Mouse (Mus musculus) CH12.LX (cell line): Measurements from ENCODE around the gene Gm20388. TPM values are rescaled to one million over a fixed set of nuclear protein-coding genes. Genes with fewer than 3 reads are reported as not detected.
"Not testable (repeated sequence)": the region's sequence is repeated elsewhere in the genome, so short reads cannot be mapped to it uniquely, and the experiment has no call there.

Experiments used
- DNase-seq: peaks from one replicate; pipeline ENCODE4 v3.0.0-alpha.2; 2013; ENCODE audit errors: extremely low read depth
- H3K27ac ChIP-seq: 2 replicates; pipeline ENCODE4 v1.5.1; 2012; ENCODE audit warnings: low read depth, mild to moderate bottlenecking, control low read depth, moderate library complexity; ENCODE audit not compliant: insufficient read depth
- H3K27me3 ChIP-seq: replicated peaks from 2 replicates; pipeline ENCODE3; 2012; ENCODE audit warnings: inconsistent platforms
- H3K36me3 ChIP-seq, 2 experiments: replicated peaks in 1 of 2; 2 replicates each; pipeline versions ENCODE3 to v1.6.1; 2012; ENCODE audit warnings: inconsistent platforms in 1 of 2, low read length in 1 of 2, mild to moderate bottlenecking in 1 of 2, mixed read lengths in 1 of 2, moderate library complexity in 1 of 2; ENCODE audit not compliant: control insufficient read depth in 1 of 2, insufficient read depth in 1 of 2
- H3K4me1 ChIP-seq, 2 experiments: 2 replicates each; pipeline ENCODE4 v1.6.1; 2012; ENCODE audit warnings: inconsistent platforms in 1 of 2, moderate library complexity in 1 of 2; ENCODE audit not compliant: insufficient read depth in 2 of 2, control insufficient read depth in 1 of 2
- H3K4me2 ChIP-seq: 2 replicates; pipeline ENCODE4 v1.6.1; 2012; ENCODE audit warnings: low read depth, mild to moderate bottlenecking, control low read depth; ENCODE audit not compliant: poor library complexity, insufficient read depth, severe bottlenecking
- H3K4me3 ChIP-seq, 3 experiments: fragments of 150-350 bp in 1 of 3; sonication (generic) in 1 of 3; replicated peaks in 1 of 3; 2 replicates each; pipeline versions ENCODE3 to v1.5.1; 2011 to 2012; ENCODE audit warnings: low read depth in 2 of 3, low read length in 2 of 3, mild to moderate bottlenecking in 2 of 3, moderate library complexity in 2 of 3, control low read depth in 1 of 3, improper control_type of control experiment in 1 of 3, inconsistent platforms in 1 of 3, mixed read lengths in 1 of 3; ENCODE audit not compliant: poor library complexity in 1 of 3
- H3K79me2 ChIP-seq: replicated peaks from 2 replicates; pipeline ENCODE4 v1.6.1; 2012; ENCODE audit warnings: mild to moderate bottlenecking, moderate library complexity; ENCODE audit not compliant: control insufficient read depth, poor library complexity, insufficient read depth, severe bottlenecking; ENCODE audit errors: extremely low read depth
- H3K9ac ChIP-seq: 2 replicates; pipeline ENCODE4 v1.6.1; 2012; ENCODE audit warnings: low read depth, mild to moderate bottlenecking, control low read depth, moderate library complexity; ENCODE audit not compliant: insufficient read depth
- H3K9me3 ChIP-seq: replicated peaks from 2 replicates; pipeline ENCODE3; 2012; ENCODE audit warnings: low read length, inconsistent platforms, mixed read lengths
- BHLHE40 ChIP-seq: IDR thresholded peaks from 2 replicates; pipeline ENCODE4 v1.6.1; 2011; ENCODE audit warnings: mild to moderate bottlenecking, low read depth, low read length, improper control_type of control experiment
- CHD1 ChIP-seq: IDR thresholded peaks from 2 replicates; pipeline ENCODE4 v1.6.1; 2012; ENCODE audit warnings: low read depth, low read length, improper control_type of control experiment, inconsistent platforms
- ELF1 ChIP-seq: IDR thresholded peaks from 2 replicates; pipeline ENCODE4 v1.6.1; 2014; ENCODE audit warnings: low read depth, mild to moderate bottlenecking, inconsistent platforms, low read length, improper control_type of control experiment
- EP300 ChIP-seq: IDR thresholded peaks from 2 replicates; pipeline ENCODE4 v1.6.1; 2011; ENCODE audit warnings: low read length, improper control_type of control experiment
- ETS1 ChIP-seq: conservative IDR thresholded peaks from 2 replicates; pipeline ENCODE4 v1.6.1; 2012; ENCODE audit warnings: low read depth, mild to moderate bottlenecking, inconsistent platforms, low read length, improper control_type of control experiment, moderate library complexity
- GABPA ChIP-seq: IDR thresholded peaks from 2 replicates; pipeline ENCODE4 v1.6.1; 2012; ENCODE audit warnings: low read depth, low read length, improper control_type of control experiment, inconsistent platforms; ENCODE audit not compliant: insufficient replicate concordance
- HCFC1 ChIP-seq: IDR thresholded peaks from 2 replicates; pipeline ENCODE4 v1.6.1; 2012; ENCODE audit warnings: low read depth, mild to moderate bottlenecking, inconsistent platforms, low read length, improper control_type of control experiment
- JUN ChIP-seq: IDR thresholded peaks from 2 replicates; pipeline ENCODE4 v1.6.1; 2011; ENCODE audit warnings: low read depth, mild to moderate bottlenecking, low read length, improper control_type of control experiment, moderate library complexity; ENCODE audit not compliant: insufficient read depth
- JUND ChIP-seq: conservative IDR thresholded peaks from 2 replicates; pipeline ENCODE4 v1.6.1; 2011; ENCODE audit warnings: low read depth, low read length, improper control_type of control experiment
- KAT2A ChIP-seq: IDR thresholded peaks from 2 replicates; pipeline ENCODE4 v1.6.1; 2012; ENCODE audit warnings: low read length, improper control_type of control experiment, inconsistent platforms; ENCODE audit not compliant: insufficient replicate concordance
- MAZ ChIP-seq: IDR thresholded peaks from 2 replicates; pipeline ENCODE4 v1.6.1; 2012; ENCODE audit warnings: low read depth, mild to moderate bottlenecking, inconsistent platforms, low read length, improper control_type of control experiment, moderate library complexity
- MEF2A ChIP-seq: IDR thresholded peaks from 2 replicates; pipeline ENCODE4 v1.6.1; 2014; ENCODE audit warnings: low read depth, mild to moderate bottlenecking, inconsistent platforms, low read length, improper control_type of control experiment, borderline replicate concordance
- MYC ChIP-seq: IDR thresholded peaks from 2 replicates; pipeline ENCODE4 v1.6.1; 2011; ENCODE audit warnings: low read depth, mild to moderate bottlenecking, improper control_type of control experiment, low read length
- NELFE ChIP-seq: IDR thresholded peaks from 2 replicates; pipeline ENCODE4 v1.6.1; 2011; ENCODE audit warnings: low read depth, low read length, improper control_type of control experiment
- NRF1 ChIP-seq: IDR thresholded peaks from 2 replicates; pipeline ENCODE4 v1.6.1; 2014; ENCODE audit warnings: low read depth, mild to moderate bottlenecking, inconsistent platforms, low read length, improper control_type of control experiment, moderate library complexity
- POLR2A ChIP-seq: IDR thresholded peaks from 2 replicates; pipeline ENCODE4 v1.6.1; 2011; ENCODE audit warnings: low read depth, mild to moderate bottlenecking, improper control_type of control experiment, low read length
- RAD21 ChIP-seq: IDR thresholded peaks from 2 replicates; pipeline ENCODE4 v1.6.1; 2011; ENCODE audit warnings: low read depth, mild to moderate bottlenecking, low read length, improper control_type of control experiment, moderate library complexity
- SMC3 ChIP-seq: IDR thresholded peaks from 2 replicates; pipeline ENCODE4 v1.6.1; 2011; ENCODE audit warnings: low read depth, low read length, improper control_type of control experiment
- UBTF ChIP-seq: IDR thresholded peaks from 2 replicates; pipeline ENCODE4 v1.6.1; 2012; ENCODE audit warnings: low read depth, mild to moderate bottlenecking, inconsistent platforms, low read length, improper control_type of control experiment, moderate library complexity
- ZKSCAN1 ChIP-seq: IDR thresholded peaks from 2 replicates; pipeline ENCODE4 v1.6.1; 2012; ENCODE audit warnings: low read depth, inconsistent platforms, low read length, improper control_type of control experiment, borderline replicate concordance
- dilution Hi-C: fragments of 300-500 bp; cut with MboI; formaldehyde crosslinking; loops from 2 replicates; pipeline ENCODE4 v1.14.3; 2020; ENCODE audit warnings: low sequenced_read_pairs; ENCODE audit not compliant: extremely low pct_unique_long_range_greater_than_20kb, extremely low pct_ligation_motif_present
- in situ Hi-C: fragments of 300-500 bp; cut with MboI; formaldehyde crosslinking; loops from 3 replicates; pipeline ENCODE4 v1.14.3; 2019; ENCODE audit warnings: low sequenced_read_pairs, low pct_ligation_motif_present, low pct_unique_long_range_greater_than_20kb, mixed read lengths
- polyA plus RNA-seq: library from polyadenylated mRNA; unstranded; fragments of >175 nt; gene quantifications from 2 replicates; pipeline ENCODE4 v1.2.1, GENCODE M21; 2012; ENCODE audit warnings: low read depth; ENCODE audit not compliant: insufficient read length
- total RNA-seq, 2 experiments: library from RNA; depleted of rRNA; stranded (reverse); fragments of 300-350 nt in 1 of 2; fragments of >200 nt in 1 of 2; gene quantifications; 2 replicates each; pipeline ENCODE4 v1.2.3; 2012 to 2014

The Gm20388 gene
- total and polyA plus RNA-seq, 3 experiments, result 14.8 to 26.3 (median 22.2) TPM

DNA sequence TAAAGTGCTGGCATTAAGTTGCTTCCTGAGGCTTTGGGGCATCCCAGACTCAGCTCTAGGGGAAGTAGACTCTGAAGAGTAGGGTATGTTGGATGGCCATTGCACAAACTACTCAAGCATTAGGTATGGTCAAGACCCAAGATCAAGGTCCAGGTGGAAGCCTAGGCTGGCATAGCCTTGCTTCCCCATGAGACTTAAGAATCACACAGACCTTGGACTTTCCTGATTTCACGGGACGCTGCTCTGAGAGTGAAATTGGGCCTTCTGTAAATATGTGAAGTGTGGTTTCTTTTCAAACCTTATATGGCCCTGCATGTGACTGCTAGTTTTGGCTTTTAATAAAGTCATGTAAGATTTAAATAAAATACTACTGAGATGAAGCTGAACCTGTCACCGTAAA is 2662.1 kb downstream of the Gm20388 start:
- H3K4me2 ChIP-seq, result no peak overlapping the region
- peaks cover 42 to 70% of the 10 kb centered on the region in 2 experiments for H3K36me3 ChIP-seq
- in situ Hi-C loops, result no loop called here

DNA sequence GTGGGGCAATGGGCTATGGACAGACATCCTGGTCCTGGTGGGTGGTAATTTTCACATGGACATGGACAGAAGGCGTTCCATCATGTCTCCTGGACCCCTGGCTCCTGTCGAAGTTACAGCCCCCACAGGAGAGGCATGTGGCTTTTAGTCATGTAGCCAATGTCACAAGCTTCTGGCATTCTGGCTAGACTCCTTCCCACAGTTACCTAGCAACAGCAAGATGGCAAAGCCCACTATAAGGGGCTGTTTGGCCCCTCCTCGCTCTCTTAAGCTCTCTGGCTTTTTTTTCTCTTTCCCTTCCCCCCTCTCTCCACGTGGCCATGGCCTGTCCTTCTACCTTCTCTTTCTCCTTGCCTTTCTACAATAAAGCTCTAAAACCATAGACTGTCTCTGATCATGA is 2662.5 kb downstream of the Gm20388 start:
- H3K9me3 ChIP-seq, H3K4me2 ChIP-seq, dilution Hi-C loops, H3K4me3 ChIP-seq, in situ Hi-C loops, DNase-seq, H3K27ac ChIP-seq, H3K9ac ChIP-seq, H3K27me3 ChIP-seq: not testable (repeated sequence)
- 0 out of 2 replicates have a peak, but pooled peaks have one; percentile 20 for TF ChIP-seq MYC
- Histone ChIP-seq H3K36me3 (peaks cover 42 to 73% of the 10 kb centered on the region in 2 experiments), H3K4me1 (peaks cover 20 to 52% of the 10 kb centered on the region in 2 experiments), H3K79me2 (peaks cover 30% of the 10 kb centered on the region)

More for the DNA sequence above, 2662.1 kb downstream of the Gm20388 start:
- dilution Hi-C loops, result no loop called here
- no peak for DNase-seq
- Histone ChIP-seq H3K4me1 (peaks cover 20 to 52% of the 10 kb centered on the region in 2 experiments), H3K9me3 (no peaks in the 10 kb centered on the region), H3K9ac (no peak overlapping the region), H3K27ac (peak overlapping the region; percentile 26; the same call in 1 of the 2 replicates), H3K27me3 (no peaks in the 10 kb centered on the region), H3K79me2 (peaks cover 30% of the 10 kb centered on the region), H3K4me3 (no peak overlapping the region)
- no peak for TF ChIP-seq JUN
- TF ChIP-seq BHLHE40, result no peak
- TF ChIP-seq POLR2A, result no peak
- no peak for TF ChIP-seq ETS1
- TF ChIP-seq NELFE, result no peak
- TF ChIP-seq GABPA, result no peak
- no peak for TF ChIP-seq HCFC1
- TF ChIP-seq UBTF, result no peak
- TF ChIP-seq ELF1, result no peak
- no peak for TF ChIP-seq JUND
- TF ChIP-seq NRF1, result no peak
- no peak for TF ChIP-seq SMC3
- no peak for TF ChIP-seq MAZ
- no peak for TF ChIP-seq ZKSCAN1
- TF ChIP-seq MYC, result no peak
- TF ChIP-seq MEF2A, result no peak
- no peak for TF ChIP-seq RAD21
- no peak for TF ChIP-seq KAT2A
- TF ChIP-seq EP300, result no peak
- TF ChIP-seq CHD1, result no peak
